Mouse (Mus musculus) brain, embryonic 18.5 days (tissue): ENCODE results near the gene Olfr155.

Experiments used
- DNase-seq: peaks from one replicate; pipeline ENCODE4 v3.0.0-alpha.2; 2012; ENCODE audit warnings: low read depth, low spot score

The Olfr155 gene

DNA sequence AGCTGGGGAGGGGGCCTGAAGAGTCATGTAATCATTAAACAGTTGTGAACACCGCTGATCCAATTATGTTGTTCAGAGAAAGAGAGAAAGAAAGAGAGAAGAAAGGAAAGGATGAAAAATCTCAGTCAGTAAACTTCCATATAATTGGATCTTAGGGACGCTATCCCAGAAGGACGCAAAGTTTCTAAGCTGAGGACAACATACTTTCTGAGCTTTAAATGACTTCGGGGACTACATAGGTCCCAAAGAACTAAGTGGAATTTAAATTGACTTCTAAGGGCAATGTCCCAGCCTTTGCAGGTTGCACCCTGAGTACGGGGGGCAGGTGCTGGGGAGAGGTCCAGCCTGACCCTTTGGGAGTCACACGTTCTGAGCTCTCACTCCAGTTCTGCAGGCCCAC is at the start of gene Olfr155:
Gene Olfr155 (plus strand): TSS at position 301 of the 400 bp plus-strand sequence.
- no peak for DNase-seq

DNA sequence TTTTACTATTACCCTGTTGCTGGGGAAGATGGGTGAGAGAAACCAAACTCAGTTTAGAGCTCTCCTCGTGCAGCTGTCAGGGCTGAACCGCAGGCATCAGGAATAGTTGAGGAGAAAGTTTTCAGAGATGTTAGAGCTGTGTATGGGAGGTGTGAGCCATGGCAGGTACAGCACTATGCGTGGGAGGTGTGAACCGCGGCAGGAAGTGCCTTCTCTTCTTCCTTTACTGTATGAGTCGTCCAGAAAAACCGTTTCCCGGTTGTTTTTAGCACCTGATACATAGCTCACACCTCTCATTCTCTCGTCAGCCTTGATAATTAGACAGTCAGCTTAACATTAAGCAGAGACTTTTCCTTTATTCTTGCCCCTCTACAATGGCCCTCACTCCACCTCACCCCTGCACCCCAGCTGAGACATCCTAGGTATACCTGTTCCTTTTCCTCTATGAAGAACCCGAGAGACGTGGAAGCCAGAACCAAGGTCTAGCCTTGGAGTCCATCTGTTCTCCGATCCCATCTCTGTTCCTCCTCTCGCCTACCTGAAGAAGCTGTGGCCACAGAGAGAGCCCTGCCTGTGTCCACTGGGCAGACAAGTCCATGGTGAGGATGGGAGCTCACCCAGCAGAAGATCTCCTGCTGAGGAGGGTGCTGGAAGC is 28.3 kb upstream of the Olfr155 start:
- no peak for DNase-seq

DNA sequence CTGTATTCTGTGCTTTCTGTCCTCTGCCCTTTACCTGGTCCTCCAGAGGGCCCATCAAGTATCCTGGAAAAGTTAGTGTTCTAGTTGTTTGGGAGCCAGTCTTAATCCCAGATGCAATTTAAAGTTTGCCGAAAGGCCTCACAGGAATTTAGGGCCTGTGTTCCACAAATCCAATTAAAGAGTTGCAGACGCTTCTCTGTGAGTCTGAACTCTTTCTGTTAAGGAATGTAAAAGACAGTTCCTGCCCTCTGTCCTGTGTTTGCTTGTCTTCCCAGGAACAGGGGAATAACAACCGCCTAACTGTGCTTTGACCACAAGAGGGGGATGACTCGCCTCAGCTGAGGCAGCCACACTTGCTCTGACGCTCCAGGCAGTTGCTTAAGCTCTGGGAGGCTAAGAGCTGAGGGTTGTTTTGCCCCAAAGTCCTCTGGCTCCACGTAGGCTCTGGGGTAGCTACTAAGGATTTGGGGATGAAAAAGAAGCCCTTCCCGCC is 27.5 kb upstream of the Olfr155 start, which contains the start of gene Olfr156:
Gene Olfr156 (minus strand): TSS at position 51 of the 493 bp plus-strand sequence.
- DNase-seq = no peak

DNA sequence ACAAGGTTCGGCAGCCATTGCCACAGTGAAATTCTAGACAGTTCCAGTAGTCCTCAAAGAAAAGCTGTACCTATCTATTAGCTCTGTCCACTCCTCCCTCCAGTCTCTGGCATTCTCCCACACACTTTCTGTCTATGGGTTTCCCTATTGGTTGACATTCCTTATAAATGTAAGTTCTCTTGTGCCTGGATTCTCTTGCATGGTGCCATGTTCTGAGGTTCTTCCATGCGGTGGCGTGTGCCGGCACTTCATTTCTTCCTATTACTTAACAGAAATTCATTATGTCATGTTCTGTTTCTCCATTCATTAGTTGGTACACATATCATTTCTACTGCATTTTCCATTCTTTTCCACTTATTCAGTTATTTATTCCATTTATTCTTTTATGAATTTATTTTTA is 22.6 kb upstream of the Olfr155 start:
- no peak for DNase-seq

DNA sequence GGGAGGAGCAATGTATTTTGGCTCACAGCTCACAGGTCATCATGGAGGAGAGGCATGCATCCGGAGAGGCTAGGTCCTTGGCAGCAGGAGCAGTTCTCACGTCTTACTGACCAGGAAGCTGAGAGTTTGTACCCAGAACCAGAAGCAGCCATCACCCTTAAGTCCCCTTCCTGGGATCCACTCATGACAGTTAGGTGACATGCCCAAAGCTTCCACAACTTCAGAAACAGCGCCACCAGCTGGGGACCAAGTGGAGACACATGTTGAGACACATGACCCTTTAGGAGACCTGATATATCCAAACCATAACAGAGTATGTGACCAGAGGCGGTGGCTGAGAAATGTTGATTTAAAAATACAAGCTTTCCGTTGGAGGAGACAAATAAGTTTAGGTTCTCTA is 19.3 kb upstream of the Olfr155 start:
- no peak for DNase-seq

DNA sequence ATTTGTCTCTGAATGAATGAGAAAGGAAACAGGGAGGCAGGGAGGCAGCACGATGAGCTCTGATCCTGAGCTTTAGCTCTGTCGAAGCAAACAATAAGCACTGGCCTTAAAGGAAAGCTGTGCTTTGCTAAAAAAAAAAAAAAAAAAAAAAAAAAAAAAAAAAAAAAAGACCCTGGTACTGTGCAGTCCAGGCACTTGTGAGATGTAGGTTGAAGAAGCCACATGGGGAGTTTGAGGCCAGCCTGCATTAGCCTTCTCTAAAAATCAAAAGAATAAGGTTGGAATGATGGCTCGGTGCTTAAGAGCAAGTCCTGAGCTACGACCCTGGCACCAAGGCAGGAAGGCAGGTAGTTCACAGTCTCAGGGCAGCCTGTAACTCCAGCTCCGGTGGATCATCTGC is 17.6 kb upstream of the Olfr155 start:
- no peak for DNase-seq

DNA sequence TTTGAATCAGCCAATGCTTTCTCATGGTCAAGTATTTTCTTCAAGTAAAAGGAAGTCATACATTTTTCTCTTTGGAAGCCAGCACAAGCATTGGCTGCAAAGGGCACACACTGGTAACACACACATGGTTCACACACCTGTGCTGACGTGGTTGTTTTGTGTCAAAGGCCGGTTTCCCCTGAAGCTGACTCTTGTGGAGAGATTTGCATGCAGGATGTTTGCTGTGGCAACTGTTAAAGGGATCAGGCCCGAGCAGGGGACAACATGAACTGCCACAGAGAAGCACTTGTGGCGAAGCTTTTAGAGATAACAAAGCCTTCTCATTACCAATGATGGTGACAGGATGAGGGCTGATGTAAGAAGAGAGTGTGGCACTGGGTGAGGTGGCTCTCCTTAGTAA is 16.6 kb upstream of the Olfr155 start:
- DNase-seq = no peak

DNA sequence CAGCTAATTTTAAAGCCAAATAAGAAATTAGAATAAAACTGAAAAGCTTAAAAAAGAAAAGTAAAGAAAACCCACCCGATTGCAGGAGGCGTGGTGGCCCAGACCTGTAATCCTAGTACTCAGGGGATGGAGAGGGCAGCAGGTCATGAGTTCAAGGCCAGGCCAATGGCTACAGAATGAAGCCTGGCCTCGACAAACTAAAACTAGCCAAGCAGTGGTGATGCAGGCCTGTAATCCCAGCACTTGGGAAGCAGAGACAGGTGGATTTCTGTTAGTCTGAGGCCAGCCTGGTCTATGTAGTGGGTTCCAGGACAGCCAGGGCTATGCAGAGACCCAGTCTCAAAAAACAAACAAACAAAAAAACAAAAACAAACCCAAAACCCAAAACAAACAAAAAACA is 13.0 kb upstream of the Olfr155 start:
- no peak for DNase-seq

DNA sequence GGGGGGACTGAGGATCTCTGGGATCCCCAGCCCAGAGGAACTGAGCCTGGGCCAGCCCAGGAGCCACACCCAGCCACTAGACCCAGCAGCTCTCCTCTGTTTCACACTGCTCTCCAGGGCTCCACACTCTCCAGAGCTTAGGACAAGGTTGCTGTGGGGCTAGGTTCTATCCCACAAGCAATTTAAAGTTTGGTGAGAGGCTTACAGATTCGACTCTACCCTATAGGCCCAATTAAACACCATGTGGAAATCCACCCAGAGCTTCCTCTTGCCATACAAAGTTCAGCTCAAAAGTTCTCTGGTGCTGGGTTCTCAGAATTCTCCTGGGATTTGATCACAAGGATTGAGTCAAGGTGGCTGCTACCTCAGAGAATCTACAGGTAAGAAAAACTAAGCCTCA is 11.3 kb upstream of the Olfr155 start, which contains the start of gene Olfr157:
Gene Olfr157 (minus strand): TSS at position 101 of the 400 bp plus-strand sequence.
- DNase-seq = no peak

DNA sequence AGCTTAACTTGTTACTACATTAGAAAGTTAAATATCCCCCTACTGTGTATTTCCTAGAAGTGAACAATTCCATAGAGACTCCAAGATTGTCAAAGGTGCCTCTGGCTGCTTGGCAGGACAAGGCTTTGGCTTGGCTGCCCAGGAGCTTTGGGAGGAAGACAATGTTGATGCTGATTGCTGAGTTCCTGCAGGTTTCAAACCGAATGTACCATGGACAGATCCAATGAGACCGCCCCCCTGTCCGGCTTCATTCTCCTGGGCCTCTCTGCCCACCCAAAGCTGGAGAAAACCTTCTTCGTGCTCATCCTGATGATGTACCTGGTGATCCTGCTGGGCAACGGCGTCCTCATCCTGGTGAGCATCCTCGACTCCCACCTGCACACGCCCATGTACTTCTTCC is 2.7 kb downstream of the Olfr155 start:
- DNase-seq = no peak

DNA sequence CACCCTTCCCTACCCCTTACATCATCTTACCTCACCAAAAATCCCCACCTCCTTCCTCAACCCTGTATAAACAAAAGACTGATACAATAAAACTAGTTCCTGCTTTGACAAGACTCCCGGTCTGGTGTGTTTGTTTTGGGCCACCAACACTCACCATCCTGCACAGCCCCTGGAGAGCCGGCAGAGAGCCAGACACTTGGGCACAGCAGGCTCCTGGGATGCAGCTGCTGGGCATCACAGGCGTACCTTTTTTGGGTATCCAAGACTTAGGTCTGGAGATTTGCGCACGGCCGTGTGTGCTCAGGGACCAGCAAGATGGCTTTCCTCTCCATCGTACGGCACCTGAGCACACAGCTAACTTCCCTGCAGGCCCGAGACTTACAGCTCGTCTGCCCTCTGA is 8.5 kb downstream of the Olfr155 start:
- DNase-seq = no peak

DNA sequence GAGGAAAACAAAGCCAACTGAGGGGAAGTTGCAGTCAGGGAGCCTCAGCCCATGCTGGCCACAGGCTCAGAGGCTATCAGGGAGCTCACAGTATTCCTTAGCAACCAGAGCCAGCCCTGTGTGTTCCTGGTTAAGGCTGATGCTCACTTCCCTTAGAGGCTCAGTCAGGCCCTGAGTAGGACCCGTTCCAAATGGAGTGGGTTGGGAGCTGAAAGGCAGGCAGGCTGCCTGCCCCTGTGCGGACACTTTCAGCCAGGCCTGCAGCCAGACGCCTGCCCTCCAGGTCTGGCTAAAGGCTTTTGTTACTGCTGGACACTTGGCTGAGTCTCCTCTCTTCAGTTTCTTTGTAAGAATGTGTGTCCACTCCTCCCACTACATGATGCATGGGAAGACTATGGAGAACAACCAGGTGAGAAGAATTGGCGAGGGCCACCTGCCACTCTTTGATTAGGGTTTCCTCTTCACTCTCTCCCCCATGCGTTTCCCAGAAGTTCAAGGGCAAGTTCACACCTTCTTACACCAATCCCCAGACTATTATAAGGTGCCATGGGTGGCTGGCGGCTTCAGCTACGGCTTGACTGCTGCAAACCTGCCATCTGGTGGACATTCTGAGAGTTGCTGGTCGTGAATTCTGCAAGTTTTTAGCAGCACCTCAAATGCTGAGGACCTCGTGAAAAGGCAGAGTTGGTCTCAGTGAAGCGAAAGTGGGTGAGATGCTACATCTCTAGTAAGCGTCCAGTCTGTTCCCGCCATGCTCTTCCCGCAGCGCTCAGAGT is 9.6 kb downstream of the Olfr155 start:
- DNase-seq = no peak

DNA sequence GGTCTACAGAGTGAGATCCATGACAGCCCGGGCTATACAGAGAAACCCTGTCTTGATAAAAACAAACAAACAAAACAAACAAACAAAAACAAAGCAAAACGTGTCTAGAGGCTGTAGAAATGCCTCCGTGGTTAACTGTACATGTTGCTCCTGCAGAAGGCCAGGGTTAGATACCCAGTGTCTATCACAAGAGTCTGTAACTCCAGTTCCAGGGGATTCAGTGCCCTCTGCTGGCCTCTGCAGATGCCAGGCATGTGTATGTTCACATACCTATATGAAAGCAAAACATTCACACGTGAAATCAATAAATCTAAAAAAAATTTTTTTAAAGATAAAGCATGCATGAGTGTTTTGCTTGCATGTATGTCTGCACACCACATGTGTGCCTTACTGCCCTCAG is 11.9 kb downstream of the Olfr155 start:
- no peak for DNase-seq

DNA sequence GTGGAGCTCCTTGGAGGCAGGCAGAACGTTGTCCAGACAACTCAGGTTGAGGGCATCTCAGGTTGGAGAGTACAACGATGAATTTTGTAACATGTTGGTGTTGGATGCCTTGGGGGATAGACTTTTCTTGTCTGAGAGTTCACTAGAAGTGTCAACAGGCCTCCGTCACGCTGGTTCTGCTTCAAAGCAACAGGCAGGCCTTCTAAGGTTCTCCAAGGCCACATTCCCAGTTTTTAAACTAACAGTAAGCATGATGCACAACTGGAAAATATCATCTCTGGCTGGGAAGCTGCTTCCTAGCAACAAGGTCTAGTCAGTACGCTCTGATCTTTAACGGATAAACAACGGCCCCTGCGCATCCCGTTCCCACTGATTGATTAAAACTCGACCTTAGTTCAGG is 18.5 kb downstream of the Olfr155 start:
- DNase-seq = no peak

DNA sequence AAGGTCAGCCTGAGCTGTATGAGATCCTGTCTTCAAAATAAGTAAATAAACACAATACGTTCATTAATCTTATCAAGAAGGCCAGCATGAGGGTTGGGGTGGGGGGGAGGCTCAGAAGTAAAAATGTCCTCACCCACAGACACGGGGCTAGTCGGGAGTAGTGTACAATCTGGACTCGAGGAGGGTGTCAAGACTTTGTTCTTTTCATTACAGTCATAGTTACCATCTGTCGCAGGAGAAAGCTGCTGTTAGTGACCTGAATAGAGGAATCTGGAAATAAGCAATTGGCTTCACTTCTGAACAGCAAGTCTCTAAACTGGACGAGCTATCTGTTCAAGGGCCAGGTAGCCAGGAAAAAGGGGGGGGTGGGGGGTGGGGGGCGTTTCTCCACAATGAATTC is 23.1 kb downstream of the Olfr155 start:
- no peak for DNase-seq

DNA sequence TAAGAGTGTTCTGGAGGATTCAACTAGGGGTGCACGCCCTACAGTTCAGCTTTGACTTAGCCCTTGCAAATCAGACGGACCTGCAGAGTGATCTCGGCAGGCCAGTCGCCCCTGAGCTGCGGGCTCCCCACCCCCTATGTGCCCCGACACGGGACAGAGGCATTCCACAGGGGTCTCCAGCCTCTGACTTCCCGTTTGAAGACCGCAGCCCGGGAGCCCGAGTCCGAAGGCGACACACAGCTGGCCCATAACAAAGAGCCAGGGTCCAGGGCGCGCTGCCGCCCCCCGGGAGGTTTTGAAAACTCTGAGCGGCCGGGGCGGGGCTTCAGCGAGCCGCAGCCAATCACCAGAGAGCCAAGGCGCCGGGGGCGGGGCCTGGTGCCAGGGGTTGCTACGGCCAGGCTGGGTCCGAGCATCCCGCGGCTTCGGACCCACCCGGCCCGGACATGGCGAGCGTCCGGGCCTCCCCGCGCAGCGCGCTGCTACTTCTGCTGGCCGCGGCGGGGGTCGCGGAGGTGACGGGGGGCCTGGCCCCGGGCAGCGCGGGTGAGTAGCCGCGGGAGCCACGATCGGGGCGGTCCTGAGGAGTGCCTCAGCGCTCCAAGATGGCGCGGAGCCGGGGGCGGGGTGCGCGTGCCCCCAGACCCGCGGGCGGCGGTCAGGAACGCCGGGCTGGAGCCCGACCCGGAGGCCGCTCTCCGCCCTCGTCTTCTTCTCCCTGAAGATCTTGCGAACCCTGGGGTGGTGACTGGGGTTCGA is 24.0 kb downstream of the Olfr155 start, which contains the start of gene Reck:
Gene Reck (plus strand): TSS at position 371 of the 759 bp plus-strand sequence.
- DNase-seq = no peak

DNA sequence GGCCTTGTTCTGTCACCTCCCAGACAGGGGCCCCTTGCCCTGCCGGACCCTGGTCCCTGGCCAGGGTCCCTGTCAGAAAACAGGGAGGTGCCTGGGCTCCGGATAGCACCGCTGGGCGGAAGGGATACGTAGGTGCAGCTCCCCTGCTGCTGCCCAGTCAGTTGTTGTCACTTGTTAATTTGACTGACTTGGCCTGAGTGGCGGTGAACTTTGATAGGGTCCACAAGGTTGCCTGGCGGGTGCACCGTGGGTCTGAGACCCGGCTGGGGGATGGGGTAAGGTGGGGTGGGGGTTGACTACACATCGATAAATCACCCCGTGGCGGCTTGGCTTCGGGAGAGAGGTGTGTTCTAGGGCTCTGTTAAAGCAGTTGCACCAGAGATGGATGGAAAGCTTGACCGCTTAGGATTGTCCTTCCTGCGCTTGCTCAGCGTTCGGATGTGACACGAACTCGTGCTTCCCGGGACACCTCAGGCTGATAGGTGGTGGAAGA is 24.6 kb downstream of the Olfr155 start:
- DNase-seq = no peak

DNA sequence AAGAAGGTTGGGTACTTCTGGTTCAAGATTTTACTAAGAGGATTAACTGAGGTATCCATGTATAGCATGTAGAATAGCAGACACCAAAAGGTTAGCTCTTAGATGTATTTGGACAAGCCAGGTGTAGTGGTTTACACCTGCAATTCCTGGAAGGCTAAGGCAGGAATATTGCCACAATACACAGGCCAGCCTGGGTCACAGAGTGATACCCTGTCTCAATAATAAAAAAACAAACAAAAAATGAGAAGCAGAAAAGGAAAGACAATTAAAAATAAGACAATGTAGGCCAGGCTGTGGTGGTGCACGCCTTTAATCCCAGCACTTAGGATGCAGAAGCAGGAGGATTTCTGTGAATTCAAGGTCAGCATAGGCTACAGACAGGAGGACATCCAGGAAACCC is 25.9 kb downstream of the Olfr155 start:
- no peak for DNase-seq

DNA sequence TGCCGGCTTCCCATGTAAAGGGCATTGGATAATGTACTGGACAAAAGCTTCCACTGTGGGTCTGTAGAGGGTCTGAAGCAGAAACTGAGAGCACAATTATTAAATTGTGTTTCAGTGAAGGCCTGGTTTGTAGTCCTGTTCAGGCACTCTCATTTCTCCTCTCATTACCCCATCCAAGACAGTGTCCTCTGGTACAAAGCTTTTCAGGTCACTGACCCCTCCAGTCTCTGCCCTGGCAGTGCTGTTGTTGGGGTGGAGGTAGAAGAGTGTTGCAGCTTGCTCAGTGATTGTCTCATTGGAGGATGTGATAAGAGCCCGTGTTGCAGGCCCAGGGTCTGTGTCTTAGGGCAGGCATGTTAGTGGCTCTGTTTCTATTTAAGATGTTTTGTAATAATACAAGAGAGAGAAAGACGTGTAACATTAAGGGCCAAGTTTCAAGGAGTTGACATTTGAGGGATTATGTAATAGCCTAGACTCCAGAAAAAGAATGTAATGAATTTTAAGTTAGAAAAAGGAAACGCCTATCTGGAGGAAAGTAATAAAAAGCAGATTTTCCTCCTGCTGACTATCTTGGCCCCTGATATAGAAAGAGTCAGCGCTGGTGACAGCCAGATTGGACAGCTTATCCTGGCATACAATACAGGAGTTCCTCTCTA is 26.9 kb downstream of the Olfr155 start:
- no peak for DNase-seq

DNA sequence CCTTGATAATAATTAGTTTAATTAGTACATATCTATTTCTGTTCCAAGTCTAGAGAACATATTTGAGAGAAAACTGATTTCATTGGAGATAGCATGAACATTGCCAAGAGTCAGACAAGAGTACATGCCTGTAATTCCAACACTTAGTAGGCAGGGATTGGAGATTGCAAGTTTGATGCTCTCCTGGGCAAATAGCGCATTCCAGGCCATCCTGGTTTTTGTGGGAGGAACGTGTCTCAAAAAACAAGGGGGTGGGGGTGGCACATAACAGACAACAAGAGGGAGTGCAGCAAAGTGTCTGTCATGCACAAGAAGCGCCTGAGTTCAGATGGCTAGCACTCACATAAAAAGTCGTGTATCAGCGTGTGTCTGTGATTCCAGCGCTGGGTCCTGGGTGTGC is 28.2 kb downstream of the Olfr155 start:
- DNase-seq = no peak

DNA sequence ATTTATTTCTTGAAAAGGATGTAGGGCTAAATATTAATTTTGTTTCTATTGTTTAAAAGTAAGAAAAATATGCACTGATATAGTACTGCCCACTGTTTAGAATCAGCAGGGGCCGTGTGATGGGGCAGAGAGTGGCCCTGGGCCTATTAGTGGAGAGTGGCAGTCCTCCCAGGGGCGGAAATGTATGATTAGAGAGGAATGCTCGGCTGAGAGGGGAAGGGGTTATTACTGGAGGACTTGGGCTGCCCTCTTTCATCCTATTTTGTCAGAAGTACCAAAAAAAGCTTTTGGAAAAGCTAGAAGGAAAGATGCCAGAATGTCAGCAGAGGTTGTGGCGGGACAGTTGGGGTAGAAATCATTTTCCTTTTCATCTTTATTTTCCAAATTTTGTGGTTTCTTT is 32.8 kb downstream of the Olfr155 start:
- no peak for DNase-seq

DNA sequence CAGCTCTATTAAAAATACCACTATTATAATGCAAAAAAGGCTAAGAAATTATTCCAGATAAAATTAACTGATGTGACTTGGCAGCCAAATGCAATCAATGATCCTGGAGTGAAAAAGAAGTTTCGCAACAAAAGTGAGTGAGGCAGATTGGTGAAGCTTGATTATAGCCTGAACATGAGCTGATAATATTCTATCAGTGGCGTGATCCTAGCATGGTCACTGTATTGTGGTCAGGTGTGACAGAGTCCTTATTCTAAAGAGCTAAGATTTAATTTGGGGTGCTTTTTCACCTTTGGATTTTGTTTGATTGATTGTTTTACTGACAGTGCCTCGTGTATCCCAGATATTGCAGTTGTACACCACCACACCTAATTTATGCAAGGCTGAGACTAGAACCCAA is 39.9 kb downstream of the Olfr155 start:
- no peak for DNase-seq
